Mouse (Mus musculus): ENCODE results near the gene Plcxd1.

GRCm38 (mm10) chr5:110099656-110100580 lies at the start of gene Plcxd1:
- TF ChIP-seq CTCF (IDR thresholded peaks at IDR 0.05; ENCODE audit: low read depth) (no peak), EP300 (IDR thresholded peaks at IDR 0.05; ENCODE audit: low read depth) (no peak)

All from heart, postnatal 0 days (tissue).